Mouse (Mus musculus): ENCODE data around the gene Pphln1.

DNA sequence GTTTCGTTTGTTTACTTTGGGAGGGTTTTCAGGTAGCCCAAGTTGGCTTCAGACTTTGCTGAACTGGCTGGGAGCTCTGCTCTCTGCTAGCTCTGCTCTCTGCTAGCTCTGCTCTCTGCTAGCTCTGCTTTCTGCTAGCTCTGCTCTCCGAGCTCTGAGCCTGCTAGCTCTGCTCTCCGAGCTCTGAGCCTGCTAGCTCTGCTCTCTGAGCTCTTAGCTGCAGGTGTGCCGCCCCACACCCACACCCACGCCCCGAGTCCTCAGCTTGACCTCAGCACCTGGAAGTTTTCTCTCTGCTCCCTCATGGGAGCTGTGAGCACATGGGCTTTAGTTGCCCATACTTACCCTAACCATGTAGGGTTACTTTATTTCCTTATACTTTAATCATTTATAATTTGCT lies 45.5 kb downstream of the Pphln1 start:
- TF ChIP-seq CTCF (conservative IDR thresholded peaks at IDR 0.05; ENCODE audit: insufficient read depth, insufficient read length, low read depth, low read length) (no peak), POLR2A (IDR thresholded peaks at IDR 0.05; ENCODE audit: low read depth, low read length) (no peak)
